Mouse (Mus musculus) MEL (cell line): ENCODE data around the gene Spata17.

ENCODE experiments used
- CTCF ChIP-seq, 3 experiments: IDR thresholded peaks in 2 of 3; conservative IDR thresholded peaks in 1 of 3; 2 replicates each; pipeline ENCODE4 v1.5.1; 2011 to 2012; ENCODE audit warnings: low read length in 3 of 3, low read depth in 2 of 3, mild to moderate bottlenecking in 2 of 3, improper control_type of control experiment in 1 of 3, inconsistent platforms in 1 of 3, mixed read lengths in 1 of 3, moderate library complexity in 1 of 3; ENCODE audit not compliant: control insufficient read depth in 1 of 3, insufficient read depth in 1 of 3, poor library complexity in 1 of 3, severe bottlenecking in 1 of 3
- E2F4 ChIP-seq: IDR thresholded peaks from 2 replicates; pipeline ENCODE4 v1.6.1; 2011; ENCODE audit warnings: low read depth, low read length, improper control_type of control experiment, borderline replicate concordance
- GATA1 ChIP-seq: IDR thresholded peaks from 2 replicates; pipeline ENCODE4 v1.6.1; 2011; ENCODE audit warnings: low read depth, low read length, improper control_type of control experiment
- HCFC1 ChIP-seq: IDR thresholded peaks from 2 replicates; pipeline ENCODE4 v1.6.1; 2012; ENCODE audit warnings: low read depth, mild to moderate bottlenecking, inconsistent platforms, low read length, improper control_type of control experiment, moderate library complexity
- MAFK ChIP-seq: IDR thresholded peaks from 2 replicates; pipeline ENCODE4 v1.6.1; 2011; ENCODE audit warnings: low read depth, mild to moderate bottlenecking, low read length, improper control_type of control experiment, borderline replicate concordance
- MEF2A ChIP-seq: IDR thresholded peaks from 2 replicates; pipeline ENCODE4 v1.6.1; 2014; ENCODE audit warnings: low read depth, mild to moderate bottlenecking, inconsistent platforms, low read length, improper control_type of control experiment; ENCODE audit not compliant: poor library complexity, insufficient replicate concordance, severe bottlenecking; ENCODE audit errors: extremely low read depth
- MXI1 ChIP-seq: IDR thresholded peaks from 2 replicates; pipeline ENCODE4 v1.6.1; 2011; ENCODE audit warnings: mild to moderate bottlenecking, low read depth, low read length, improper control_type of control experiment
- POLR2A ChIP-seq, 2 experiments: IDR thresholded peaks; 2 replicates each; pipeline ENCODE4 v1.6.1; 2011 to 2012; ENCODE audit warnings: low read length in 2 of 2, mild to moderate bottlenecking in 2 of 2, control low read depth in 1 of 2, improper control_type of control experiment in 1 of 2, low read depth in 1 of 2, moderate library complexity in 1 of 2; ENCODE audit not compliant: control insufficient read depth in 1 of 2, insufficient read depth in 1 of 2, poor library complexity in 1 of 2
- POLR2AphosphoS5 ChIP-seq: IDR thresholded peaks from 2 replicates; pipeline ENCODE4 v1.6.1; 2012; ENCODE audit warnings: low read depth, borderline replicate concordance, mild to moderate bottlenecking, inconsistent platforms, low read length, moderate library complexity, mixed read lengths
- SIN3A ChIP-seq: IDR thresholded peaks from 2 replicates; pipeline ENCODE4 v1.6.1; 2012; ENCODE audit warnings: low read length, improper control_type of control experiment, inconsistent platforms
- USF1 ChIP-seq: IDR thresholded peaks from 2 replicates; pipeline ENCODE4 v1.6.1; 2014; ENCODE audit warnings: low read depth, mild to moderate bottlenecking, inconsistent platforms, low read length, improper control_type of control experiment, moderate library complexity

DNA sequence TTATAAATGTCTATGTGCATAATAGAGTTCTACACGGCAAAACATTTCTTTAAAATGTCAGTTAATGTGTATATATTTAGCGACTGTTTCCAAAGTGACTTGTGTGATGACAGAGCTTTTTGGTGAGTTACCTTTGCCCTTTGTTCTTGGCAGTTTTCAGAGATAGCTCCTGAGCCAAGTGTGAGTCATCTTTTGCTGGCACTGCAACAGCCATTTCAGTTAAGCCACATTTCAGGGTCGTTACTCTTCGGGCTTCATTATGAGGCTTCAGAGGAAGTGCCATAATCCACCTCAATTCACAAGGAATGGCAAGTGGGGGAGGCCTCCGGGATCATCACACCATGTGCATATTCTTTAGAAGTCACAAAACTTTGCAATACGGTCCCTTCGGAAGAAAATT, 195.3 kb downstream of the Spata17 start:
- no peak for TF ChIP-seq E2F4
- TF ChIP-seq MXI1: no peak
- no peak for TF ChIP-seq GATA1
- TF ChIP-seq HCFC1: no peak
- TF ChIP-seq CTCF (IDR thresholded peaks at IDR 0.05 in 2 of 3, conservative IDR thresholded peaks at IDR 0.05 in 1 of 3; ENCODE audit: control insufficient read depth in 1 of 3, insufficient read depth in 1 of 3, low read depth in 2 of 3, low read length in 3 of 3, poor library complexity in 1 of 3, severe bottlenecking in 1 of 3): no peak
- no peak for TF ChIP-seq POLR2AphosphoS5
- TF ChIP-seq POLR2A (IDR thresholded peaks at IDR 0.05; ENCODE audit: control insufficient read depth in 1 of 2, insufficient read depth in 1 of 2, low read depth in 1 of 2, low read length in 2 of 2, poor library complexity in 1 of 2): no peak
- no peak for TF ChIP-seq USF1
- no peak for TF ChIP-seq MEF2A
- no peak for TF ChIP-seq SIN3A
- TF ChIP-seq MAFK: no peak
